Mouse (Mus musculus) G1E (cell line): ENCODE data around the gene Krtap1-3. TPM values are rescaled to one million over a fixed set of nuclear protein-coding genes. Genes with fewer than 3 reads are reported as not detected.

Experiments
- ATAC-seq: 2 replicates; pipeline ENCODE4 v1.8.0; 2016; ENCODE audit warnings: mild to moderate bottlenecking; ENCODE audit not compliant: insufficient number of reproducible peaks, poor library complexity, low FRiP score, severe bottlenecking; ENCODE audit errors: extremely low read depth
- DNase-seq: peaks from one replicate; pipeline ENCODE4 v3.0.0; 2012; ENCODE audit warnings: low spot score
- H3K27me3 ChIP-seq: 2 replicates; pipeline ENCODE4 v1.6.1; 2012; ENCODE audit warnings: mild to moderate bottlenecking, low read length, inconsistent platforms; ENCODE audit not compliant: insufficient read depth
- H3K36me3 ChIP-seq: replicated peaks from 2 replicates; pipeline ENCODE3; 2012; ENCODE audit warnings: mild to moderate bottlenecking, inconsistent platforms
- H3K4me1 ChIP-seq: 2 replicates; pipeline ENCODE4 v1.6.1; 2012; ENCODE audit warnings: low read depth, low read length, inconsistent platforms, mixed read lengths; ENCODE audit not compliant: insufficient read depth
- H3K4me3 ChIP-seq: 2 replicates; pipeline ENCODE4 v1.5.1; 2012; ENCODE audit warnings: low read depth, mild to moderate bottlenecking, inconsistent platforms, low read length, moderate library complexity, mixed read lengths
- H3K9me3 ChIP-seq: replicated peaks from 2 replicates; pipeline ENCODE4 v1.6.1; 2012; ENCODE audit warnings: inconsistent platforms
- CTCF ChIP-seq: IDR thresholded peaks from 2 replicates; pipeline ENCODE4 v1.5.1; 2012; ENCODE audit warnings: low read depth, low read length, inconsistent platforms, mixed read lengths
- GATA1 ChIP-seq: IDR thresholded peaks from 2 replicates; pipeline ENCODE4 v1.6.1; 2012; ENCODE audit warnings: borderline replicate concordance, low read length, inconsistent platforms, mixed read lengths
- GATA2 ChIP-seq: IDR thresholded peaks from 2 replicates; pipeline ENCODE4 v1.6.1; 2012; ENCODE audit warnings: low read depth, low read length, inconsistent platforms, borderline replicate concordance
- POLR2AphosphoS5 ChIP-seq: IDR thresholded peaks from 2 replicates; pipeline ENCODE4 v1.6.1; 2012; ENCODE audit warnings: low read depth, low read length, inconsistent platforms; ENCODE audit not compliant: insufficient replicate concordance
- TAL1 ChIP-seq: conservative IDR thresholded peaks from 2 replicates; pipeline ENCODE4 v1.6.1; 2012; ENCODE audit warnings: low read depth, low read length, inconsistent platforms, mixed read lengths
- polyA plus RNA-seq: library from polyadenylated mRNA; stranded (reverse); fragments of >175 nt; gene quantifications from 2 replicates; pipeline ENCODE4 v1.2.3, GENCODE M21; 2012
- total RNA-seq, 2 experiments: library from RNA; stranded (forward) in 1 of 2; stranded (reverse) in 1 of 2; fragments of 200-1000 nt in 1 of 2; fragments of >200 nt in 1 of 2; fragmentation: Nextera tagmentation in 1 of 2; gene quantifications; 2 replicates each; pipeline ENCODE4 v1.2.3; 2014 to 2017

Gene Krtap1-3
- total and polyA plus RNA-seq, 3 experiments: not detected

- no peak for TF ChIP-seq GATA2
- TF ChIP-seq TAL1: no peak
- no peak for TF ChIP-seq CTCF
- H3K4me1 ChIP-seq: no peaks in the 10 kb centered on the region
- H3K4me3 ChIP-seq: no peak overlapping the region
- no peak for ATAC-seq
- DNase-seq: no peak
- peaks cover 11% of the 10 kb centered on the region for H3K9me3 ChIP-seq
- H3K27me3 ChIP-seq: no peaks in the 10 kb centered on the region
- no peaks in the 10 kb centered on the region for H3K36me3 ChIP-seq
Measured at GRCm38 (mm10) chr11:99585096-99585495, 6.0 kb downstream of the Krtap1-3 start.

GRCm38 (mm10) chr11:99583245-99583704 is 7.9 kb downstream of the Krtap1-3 start, which contains the start of gene Krtap1-4:
Gene Krtap1-4 (minus strand): TSS chr11:99583654.
- H3K4me1 ChIP-seq: no peaks in the 10 kb centered on the region
- H3K36me3 ChIP-seq: no peaks in the 10 kb centered on the region
- peaks cover 11% of the 10 kb centered on the region for H3K9me3 ChIP-seq
- no peak for TF ChIP-seq GATA1
- TF ChIP-seq GATA2: no peak
- TF ChIP-seq POLR2AphosphoS5: no peak
- TF ChIP-seq CTCF: no peak
- TF ChIP-seq TAL1: no peak
- no peaks in the 10 kb centered on the region for H3K27me3 ChIP-seq
- no peak within 1 kb of the TSS for H3K4me3 ChIP-seq
- no peak for ATAC-seq
- no peak for DNase-seq

GRCm38 (mm10) chr11:99581564-99581963 is 9.6 kb downstream of the Krtap1-3 start:
- DNase-seq (no peak), ATAC-seq (no peak)
- H3K9me3 ChIP-seq: peaks cover 11% of the 10 kb centered on the region
- H3K36me3 ChIP-seq: no peaks in the 10 kb centered on the region
- H3K4me3 ChIP-seq: no peak overlapping the region
- no peaks in the 10 kb centered on the region for H3K4me1 ChIP-seq
- no peaks in the 10 kb centered on the region for H3K27me3 ChIP-seq
- TF ChIP-seq GATA1 (no peak), GATA2 (no peak), TAL1 (no peak), CTCF (no peak), POLR2AphosphoS5 (no peak)

- no peaks in the 10 kb centered on the region for H3K36me3 ChIP-seq
- H3K4me1 ChIP-seq: no peaks in the 10 kb centered on the region
- H3K9me3 ChIP-seq: peaks cover 11% of the 10 kb centered on the region
- H3K27me3 ChIP-seq: no peaks in the 10 kb centered on the region
- no peak overlapping the region for H3K4me3 ChIP-seq
- TF ChIP-seq TAL1 (no peak), GATA2 (no peak), POLR2AphosphoS5 (no peak), CTCF (no peak), GATA1 (no peak)
- DNase-seq: no peak
- ATAC-seq: no peak
Measured at GRCm38 (mm10) chr11:99581051-99581450, 10.1 kb downstream of the Krtap1-3 start.

GRCm38 (mm10) chr11:99580636-99581035 is 10.5 kb downstream of the Krtap1-3 start, which contains the start of gene Krtap1-5:
Gene Krtap1-5 (minus strand): TSS chr11:99581016.
- Histone ChIP-seq H3K36me3 (no peaks in the 10 kb centered on the region), H3K27me3 (no peaks in the 10 kb centered on the region), H3K4me1 (no peaks in the 10 kb centered on the region), H3K9me3 (peaks cover 11% of the 10 kb centered on the region), H3K4me3 (no peak within 1 kb of the TSS)
- no peak for ATAC-seq
- no peak for DNase-seq
- TF ChIP-seq CTCF (no peak), TAL1 (no peak), GATA1 (no peak), GATA2 (no peak), POLR2AphosphoS5 (no peak)

- DNase-seq: peak; percentile 2
- Histone ChIP-seq H3K9me3 (peaks cover 11% of the 10 kb centered on the region), H3K4me1 (no peaks in the 10 kb centered on the region), H3K36me3 (no peaks in the 10 kb centered on the region), H3K27me3 (no peaks in the 10 kb centered on the region), H3K4me3 (no peak overlapping the region)
- ATAC-seq: peak; percentile 45; the same call in 1 of the 2 replicates
- TF ChIP-seq TAL1 (no peak), GATA1 (no peak), GATA2 (no peak), CTCF (peak; percentile 38; the same call in 1 of the 2 replicates)
Measured at GRCm38 (mm10) chr11:99574106-99574505, 17.0 kb downstream of the Krtap1-3 start.

- TF ChIP-seq POLR2AphosphoS5 (no peak), TAL1 (no peak), GATA2 (no peak), CTCF (no peak), GATA1 (no peak)
- Histone ChIP-seq H3K4me1 (no peaks in the 10 kb centered on the region), H3K27me3 (no peaks in the 10 kb centered on the region), H3K4me3 (no peak overlapping the region), H3K9me3 (peaks cover 11% of the 10 kb centered on the region), H3K36me3 (no peaks in the 10 kb centered on the region)
- ATAC-seq (no peak), DNase-seq (no peak)
Measured at GRCm38 (mm10) chr11:99573164-99573563, 18.0 kb downstream of the Krtap1-3 start.
